Mouse (Mus musculus) embryonic facial prominence, embryonic 10.5 days (tissue): ENCODE measurements around the gene Gtf2h1. TPM values are rescaled to one million over a fixed set of nuclear protein-coding genes. Genes with fewer than 3 reads are reported as not detected.

ENCODE experiments used
- polyA plus RNA-seq: library from polyadenylated mRNA; unstranded; fragments of >200 nt; fragmentation: Nextera tagmentation; extraction: Ambion mirVana; gene quantifications from 2 replicates; pipeline ENCODE4 v1.2.1, GENCODE M21; 2016

The Gtf2h1 gene
- polyA plus RNA-seq, 1 experiment from 2014 or later = 49.3 TPM

Other genes with a start within 250 kb of the Gtf2h1 start
- 12.7 and 13.4 TPM in 2 replicates for gene Sergef, start 156.3 kb upstream of the Gtf2h1 start, polyA plus RNA-seq
- 0.25 and 0.27 TPM in 2 replicates for gene Tph1, start 123.6 kb upstream of the Gtf2h1 start, polyA plus RNA-seq
- gene Saal1, start 85.4 kb upstream of the Gtf2h1 start, polyA plus RNA-seq = 40.7 and 46.0 TPM in 2 replicates
- not detected in 2 replicates for gene Saa3, start 80.4 kb upstream of the Gtf2h1 start, polyA plus RNA-seq
- gene Saa4, start 63.5 kb upstream of the Gtf2h1 start, polyA plus RNA-seq = not detected in 2 replicates
- 1.3 and 1.5 TPM in 2 replicates for gene Saa1, start 53.1 kb upstream of the Gtf2h1 start, polyA plus RNA-seq
- gene Saa2, start 44.3 kb upstream of the Gtf2h1 start, polyA plus RNA-seq = 1.5 and 1.8 TPM in 2 replicates
- 17.6 and 19.2 TPM in 2 replicates for gene Hps5, start within 50 bp of the Gtf2h1 start, polyA plus RNA-seq
- gene Ldha, start 45.4 kb downstream of the Gtf2h1 start, polyA plus RNA-seq = 2,643 and 3,168 TPM in 2 replicates
- 0.31 TPM in 1 of 2 replicates, not detected in the other for gene Ldhc, start 65.1 kb downstream of the Gtf2h1 start, polyA plus RNA-seq
- gene Tsg101, start 123.9 kb downstream of the Gtf2h1 start, polyA plus RNA-seq = 260 and 265 TPM in 2 replicates
- gene Uevld, start 162.4 kb downstream of the Gtf2h1 start, polyA plus RNA-seq = 12.7 TPM in 2 replicates
- not detected in 2 replicates for gene Gm9999, start 187.5 kb downstream of the Gtf2h1 start, polyA plus RNA-seq
- gene Spty2d1, start 212.3 kb downstream of the Gtf2h1 start, polyA plus RNA-seq = 12.4 and 12.8 TPM in 2 replicates